Mouse (Mus musculus) heart, adult 2 months (tissue): ENCODE measurements around the gene Prrx2.
"Not testable (repeated sequence)": the region's sequence is repeated elsewhere in the genome, so short reads cannot be mapped to it uniquely, and the experiment has no call there.

Experiments used
- CTCF ChIP-seq: fragments of 200-600 bp; IDR thresholded peaks from 2 replicates; pipeline ENCODE4 v1.8.1; 2022; ENCODE audit warnings: antibody characterized with exemption, mild to moderate bottlenecking, moderate library complexity
- POLR2A ChIP-seq: fragments of 200-500 bp; IDR thresholded peaks from 2 replicates; pipeline ENCODE4 v1.6.1; 2011; ENCODE audit warnings: mild to moderate bottlenecking, low read depth, low read length, control low read depth; ENCODE audit not compliant: insufficient read depth

DNA sequence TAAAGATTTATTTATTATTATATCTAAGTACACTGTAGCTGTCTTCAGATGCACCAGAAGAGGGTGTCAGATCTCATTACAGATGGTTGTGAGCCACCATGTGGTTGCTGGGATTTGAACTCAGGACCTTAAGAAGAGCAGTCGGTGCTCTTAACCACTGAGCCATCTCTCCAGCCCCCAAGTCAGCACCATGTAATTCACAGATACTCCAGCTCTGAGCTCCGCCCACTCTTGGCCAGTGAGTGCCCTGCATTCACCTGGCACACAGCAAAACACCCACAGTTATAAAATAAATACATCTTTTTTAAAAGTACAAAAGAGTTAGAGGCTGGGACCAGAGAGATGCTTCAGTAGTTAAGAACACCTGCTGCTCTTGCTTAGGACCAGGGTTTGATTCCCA, 96.1 kb downstream of the Prrx2 start:
- TF ChIP-seq CTCF, POLR2A: not testable (repeated sequence)
